Mouse (Mus musculus) small intestine, adult 2 months (tissue): Measurements from ENCODE around the gene Kdf1.

Experiments used
- CTCF ChIP-seq: fragments of 200-500 bp; IDR thresholded peaks from 2 replicates; pipeline ENCODE4 v1.5.1; 2012; ENCODE audit warnings: low read depth, mild to moderate bottlenecking, control low read depth, inconsistent platforms, low read length, moderate library complexity, mixed read lengths; ENCODE audit not compliant: insufficient replicate concordance, insufficient read length; ENCODE audit errors: extremely low read depth
- POLR2A ChIP-seq: fragments of 200-500 bp; IDR thresholded peaks from 2 replicates; pipeline ENCODE4 v1.6.1; 2012; ENCODE audit warnings: low read depth, mild to moderate bottlenecking, control low read depth, inconsistent platforms, low read length, moderate library complexity

DNA sequence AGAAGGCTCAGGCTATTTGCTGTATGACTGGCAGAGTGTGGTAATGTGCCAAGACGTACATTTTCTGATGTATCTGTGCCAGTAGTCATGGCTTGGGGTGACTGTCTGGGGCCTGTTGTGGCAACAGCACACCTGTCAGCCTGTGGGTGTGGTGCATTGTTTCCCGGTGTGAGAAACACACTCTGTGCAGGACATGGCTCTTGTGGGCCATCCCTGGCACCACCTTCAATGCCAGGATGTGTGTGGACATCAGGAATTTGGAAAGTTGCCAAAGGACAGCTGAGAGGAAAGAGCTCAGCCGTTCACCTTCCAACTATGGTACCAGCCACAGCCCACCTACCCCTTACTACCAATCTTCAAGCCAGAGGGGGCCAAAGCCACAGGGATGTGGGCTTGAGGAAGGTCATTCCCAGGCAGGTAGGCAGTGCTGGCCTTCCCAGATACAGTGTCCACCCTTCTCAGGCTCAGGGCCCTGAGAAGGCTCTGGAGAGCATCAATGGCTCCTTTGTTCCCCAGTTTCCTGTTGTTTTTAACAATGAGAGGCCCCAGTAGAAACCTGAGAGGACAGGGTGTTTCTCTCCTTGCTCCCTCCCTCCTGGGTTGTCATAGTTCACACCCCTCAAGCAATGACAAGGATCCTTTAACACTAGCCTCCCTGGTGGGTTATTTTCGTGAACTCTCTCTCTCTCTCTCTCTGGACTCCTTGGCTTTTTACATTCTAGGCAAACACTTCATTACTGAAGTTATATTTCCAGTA is 29.1 kb upstream of the Kdf1 start:
- TF ChIP-seq CTCF (no peak), POLR2A (0 out of 2 replicates have a peak, but pooled peaks have one; percentile 23)
